Mouse (Mus musculus) cortical plate, adult 2 months (tissue): ENCODE measurements at regions not wholly inside any gene's neighbourhood (a gene's known extent, or its start where the extent isn't known, plus 50 kb on each side); places are given as distances from the start of the nearest gene placed in this dataset.

ENCODE experiments used
- CTCF ChIP-seq: fragments of 200-500 bp; IDR thresholded peaks from 2 replicates; pipeline ENCODE4 v1.5.1; 2011; ENCODE audit warnings: mild to moderate bottlenecking, control low read depth, low read length; ENCODE audit not compliant: insufficient read depth; ENCODE audit errors: extremely low read depth
- POLR2A ChIP-seq: fragments of 200-500 bp; IDR thresholded peaks from 2 replicates; pipeline ENCODE4 v1.6.1; 2011; ENCODE audit warnings: mild to moderate bottlenecking, low read length, control low read depth; ENCODE audit not compliant: insufficient read depth; ENCODE audit errors: extremely low read depth

- TF ChIP-seq POLR2A (no peak), CTCF (no peak)
These were observed 1367.2 kb downstream of the Gsdmc2 start for GRCm38 (mm10) chr15:62477779-62478178.
